Mouse (Mus musculus): ENCODE results near the gene Dnm2.

Gene Dnm2

DNA sequence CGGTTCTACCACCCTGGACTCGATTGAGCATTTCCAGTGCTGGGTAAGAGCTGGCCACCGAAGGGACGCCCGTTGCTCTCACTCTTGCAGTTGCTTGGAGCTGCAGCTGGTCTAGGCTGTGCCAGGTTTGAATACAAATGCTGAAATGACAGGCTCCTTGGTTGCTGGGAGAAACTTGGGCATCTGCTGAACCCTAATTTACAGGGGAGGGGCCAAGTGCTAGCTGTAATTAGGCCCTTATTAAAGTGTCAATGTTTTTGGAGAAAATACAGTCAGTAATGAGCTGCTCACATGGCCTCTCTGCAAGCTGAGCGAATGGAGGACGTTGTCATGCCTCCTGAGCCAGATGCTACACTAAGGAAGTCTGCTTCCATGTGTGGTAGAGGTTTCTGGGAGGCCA, 6.0 kb downstream of the Dnm2 start:
- DNase-seq (ENCODE audit: low spot score in 2 of 2) = no peak

DNA sequence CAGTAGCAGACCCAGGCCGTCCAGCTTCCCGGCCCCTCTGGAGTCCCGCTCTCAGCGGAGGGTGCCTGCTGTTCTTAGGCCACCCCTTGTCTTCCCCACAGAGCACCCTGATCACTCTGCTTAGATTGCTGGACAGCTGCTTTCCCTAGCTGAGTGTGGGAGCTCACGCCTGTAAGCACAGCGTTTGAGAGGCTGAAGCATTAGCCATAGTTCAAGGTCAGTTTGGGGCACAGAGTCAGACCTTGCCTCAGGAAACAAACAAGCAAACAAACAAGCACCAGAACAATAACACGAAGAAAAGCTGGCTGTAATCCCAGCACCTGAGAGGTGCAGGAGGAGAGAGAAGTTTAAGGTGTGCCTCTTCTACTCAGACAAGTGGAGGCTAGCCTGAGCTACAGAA, 7.4 kb downstream of the Dnm2 start:
- DNase-seq (ENCODE audit: low spot score in 2 of 2) = no peak

DNA sequence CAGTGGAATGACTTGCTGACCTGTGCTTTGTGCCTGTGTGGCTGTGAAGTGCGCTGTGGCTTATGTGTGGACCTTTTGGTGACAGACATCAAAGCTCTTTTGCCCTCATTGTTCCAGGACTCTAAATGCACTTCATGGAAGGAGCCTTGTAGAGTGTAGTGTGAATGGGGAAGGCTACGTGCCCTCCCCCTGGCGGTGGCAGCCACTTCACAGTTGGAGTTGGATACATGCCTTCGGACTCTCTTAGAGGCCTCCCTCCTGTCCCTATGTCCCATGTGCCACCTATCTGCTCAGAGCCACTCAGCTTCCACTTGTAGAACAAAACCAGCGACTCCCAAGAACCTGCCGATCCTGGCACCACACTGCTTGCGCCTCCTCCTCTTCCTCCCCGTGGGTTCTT, 9.1 kb downstream of the Dnm2 start:
- DNase-seq (ENCODE audit: low spot score in 2 of 2) = no peak

DNA sequence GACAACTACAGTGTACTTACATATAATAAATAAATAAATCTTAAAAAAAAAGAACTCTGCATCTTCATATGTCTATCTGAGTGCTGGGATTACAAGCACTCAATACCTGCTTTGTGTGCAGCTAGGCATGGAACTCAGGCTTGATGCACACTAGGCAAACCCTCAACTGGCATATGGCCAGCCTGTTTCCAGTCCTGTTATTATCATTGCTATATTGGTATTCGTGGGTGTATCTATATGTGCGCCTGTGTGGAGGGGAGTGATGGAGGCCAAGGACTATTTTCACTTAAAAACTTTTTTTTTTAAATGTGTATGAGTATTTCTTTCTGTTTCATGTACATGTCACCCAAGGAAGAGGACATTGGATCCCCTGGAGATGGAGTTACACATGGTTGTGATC, 9.7 kb downstream of the Dnm2 start:
- no peak for DNase-seq (ENCODE audit: low spot score in 2 of 2)

DNA sequence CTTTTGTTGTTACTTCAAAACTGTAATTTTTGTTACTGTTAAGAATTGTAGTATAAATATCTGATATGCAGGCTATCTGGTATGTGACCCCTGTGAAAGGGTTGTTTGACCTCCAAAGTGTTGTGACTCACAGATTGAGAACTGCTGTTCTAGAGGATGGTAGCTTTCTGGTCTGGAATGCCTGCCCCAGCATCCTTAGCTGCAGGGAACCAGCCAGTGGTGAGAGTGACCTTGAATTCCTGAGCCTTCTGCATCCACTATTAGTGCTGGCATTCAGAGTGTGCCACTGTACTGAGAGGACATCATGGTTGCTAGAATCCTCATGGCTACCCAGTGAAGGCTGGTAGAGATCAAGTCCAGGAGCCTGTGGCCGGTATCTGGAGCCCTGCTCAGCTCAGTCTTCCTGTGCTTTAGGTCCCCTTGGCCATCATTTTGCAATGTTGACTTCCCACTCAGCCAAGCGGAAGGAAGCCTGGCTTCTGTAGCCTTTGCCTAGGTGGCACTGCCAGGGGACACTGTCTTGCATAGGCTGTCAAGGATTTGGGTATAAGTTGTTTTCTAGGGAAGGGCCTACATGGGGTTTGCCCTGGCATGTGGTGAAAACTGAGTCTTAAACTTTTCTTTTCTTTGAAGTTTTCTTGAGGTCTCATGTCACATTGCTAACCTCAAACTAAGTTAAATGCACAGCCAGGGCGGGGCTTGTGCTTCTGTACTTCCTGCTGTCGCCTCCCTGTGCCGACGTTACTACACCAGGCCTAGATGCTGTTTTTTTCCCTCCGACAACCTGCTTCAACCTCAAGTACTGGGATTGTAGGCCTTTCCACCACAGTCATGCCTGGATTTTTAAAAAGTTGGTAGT, 11.3 kb downstream of the Dnm2 start:
- peak; percentile 70 to 74 for DNase-seq (ENCODE audit: low spot score in 2 of 2)

DNA sequence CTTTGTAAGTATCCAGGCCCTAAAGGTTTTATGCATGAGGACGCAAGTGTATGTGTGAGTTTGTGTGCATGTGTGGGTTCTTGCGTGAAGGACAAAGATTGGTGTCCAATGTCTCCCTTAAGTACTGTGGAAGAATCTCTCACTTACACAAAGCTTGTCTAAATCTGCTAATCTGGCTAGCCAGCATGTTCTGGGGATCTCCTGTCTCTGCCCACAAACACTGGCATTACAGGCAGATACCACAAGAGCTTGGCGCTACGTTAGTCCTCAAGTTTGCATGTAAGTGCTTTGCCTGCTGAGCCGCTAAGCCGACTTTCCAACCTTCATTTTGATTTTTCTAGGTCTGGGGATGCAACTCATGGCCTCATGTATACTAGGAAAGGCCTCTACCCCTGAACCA, 12.9 kb downstream of the Dnm2 start:
- no peak for DNase-seq (ENCODE audit: low spot score in 2 of 2)

DNA sequence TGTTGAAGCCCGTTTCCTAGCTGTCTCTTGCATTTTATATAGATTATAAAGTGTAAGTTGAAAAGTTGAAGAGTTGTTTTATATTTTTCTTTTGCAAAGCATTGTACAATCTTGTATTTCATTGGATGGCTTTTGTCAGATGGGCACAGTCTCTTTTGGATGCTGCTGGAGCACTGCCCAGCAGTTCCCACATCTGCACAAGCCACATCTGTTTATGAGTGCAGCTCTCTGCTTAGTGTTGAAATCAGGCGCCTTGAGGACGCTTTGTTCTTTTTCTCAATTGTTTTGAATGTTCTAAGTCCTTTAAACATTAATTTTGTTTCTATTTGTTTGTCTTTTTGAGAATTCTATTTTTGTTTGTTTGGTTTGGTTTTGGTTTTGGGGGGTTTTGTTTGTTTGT, 13.5 kb downstream of the Dnm2 start:
- no peak for DNase-seq (ENCODE audit: low spot score in 2 of 2)

DNA sequence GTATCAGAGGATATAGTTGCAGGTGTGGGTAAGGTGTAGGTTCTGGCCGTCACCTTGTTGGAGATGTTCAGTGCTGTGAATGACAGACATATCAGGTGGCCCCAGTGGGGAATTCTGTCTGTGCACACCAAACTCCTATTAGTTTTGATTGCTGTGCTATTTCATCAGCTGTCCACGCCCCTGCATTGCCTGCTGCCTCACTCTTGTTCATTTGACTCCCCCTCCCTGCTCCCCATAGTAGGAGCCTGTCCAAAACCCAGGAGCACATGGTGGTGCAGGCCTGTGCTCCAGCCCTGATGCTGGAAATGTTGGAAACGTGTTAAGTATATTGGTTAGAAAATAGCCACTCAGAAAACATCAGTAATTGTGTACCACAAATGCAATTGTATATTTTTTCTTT, 14.7 kb downstream of the Dnm2 start:
- no peak for DNase-seq (ENCODE audit: low spot score in 2 of 2)

DNA sequence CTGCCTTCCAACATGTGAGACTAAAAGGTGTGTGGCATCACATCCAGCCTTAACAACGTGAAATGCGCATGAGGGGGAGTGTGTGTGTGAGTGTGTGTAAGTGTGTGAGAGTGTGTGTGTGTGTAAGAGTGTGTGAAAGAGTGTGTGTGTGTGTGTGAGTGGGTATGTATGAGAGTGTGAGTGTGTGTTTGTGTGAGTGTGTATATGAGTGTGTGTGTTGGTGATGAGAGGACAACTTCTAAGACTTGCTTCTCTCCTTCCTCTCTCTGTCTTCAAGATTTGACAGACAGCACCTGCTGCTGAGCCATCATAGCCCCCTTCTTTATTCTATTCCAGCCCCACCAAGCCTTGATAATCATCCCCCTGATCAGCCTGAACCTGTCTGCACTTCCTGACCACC, 15.2 kb downstream of the Dnm2 start:
- no peak for DNase-seq (ENCODE audit: low spot score in 2 of 2)

DNA sequence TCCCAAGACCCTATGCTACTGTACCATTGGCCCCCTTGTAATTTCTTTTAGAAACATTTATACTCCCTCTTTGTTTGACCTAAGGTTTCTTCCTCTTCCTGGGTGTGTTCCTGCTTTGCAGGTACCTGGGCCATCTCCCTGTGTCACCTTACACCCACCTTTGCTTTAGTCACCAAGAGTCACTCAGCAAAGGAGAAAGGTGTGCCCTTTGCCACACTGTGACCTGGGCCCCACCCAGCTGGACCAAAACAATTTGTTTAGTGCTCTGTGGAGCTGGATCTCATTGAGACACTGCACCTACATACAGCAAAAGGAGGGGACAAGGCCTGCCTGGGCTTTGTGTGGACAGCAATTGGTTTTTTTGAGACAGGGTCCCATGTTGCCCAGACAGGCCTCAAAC, 15.7 kb downstream of the Dnm2 start:
- no peak for DNase-seq (ENCODE audit: low spot score in 2 of 2)

DNA sequence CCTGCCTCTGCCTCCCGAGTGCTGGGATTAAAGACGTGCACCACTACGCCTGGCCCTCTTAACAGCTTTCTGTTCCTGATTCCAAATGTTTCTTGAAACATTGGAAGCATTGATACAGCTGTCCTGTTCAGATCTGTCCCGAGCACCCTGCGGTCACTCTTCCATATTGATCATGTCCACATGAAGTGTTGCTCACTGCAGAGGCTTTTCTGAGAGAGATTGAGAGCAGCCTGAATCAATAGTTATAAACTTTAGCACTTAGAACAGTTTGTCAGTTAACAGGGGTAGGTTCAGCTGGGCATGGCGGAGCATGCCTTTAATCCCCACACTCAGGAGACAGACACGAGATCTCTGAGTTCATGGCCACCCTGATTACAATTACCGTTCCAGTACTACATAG, 19.1 kb downstream of the Dnm2 start:
- no peak for DNase-seq (ENCODE audit: low spot score in 2 of 2)

DNA sequence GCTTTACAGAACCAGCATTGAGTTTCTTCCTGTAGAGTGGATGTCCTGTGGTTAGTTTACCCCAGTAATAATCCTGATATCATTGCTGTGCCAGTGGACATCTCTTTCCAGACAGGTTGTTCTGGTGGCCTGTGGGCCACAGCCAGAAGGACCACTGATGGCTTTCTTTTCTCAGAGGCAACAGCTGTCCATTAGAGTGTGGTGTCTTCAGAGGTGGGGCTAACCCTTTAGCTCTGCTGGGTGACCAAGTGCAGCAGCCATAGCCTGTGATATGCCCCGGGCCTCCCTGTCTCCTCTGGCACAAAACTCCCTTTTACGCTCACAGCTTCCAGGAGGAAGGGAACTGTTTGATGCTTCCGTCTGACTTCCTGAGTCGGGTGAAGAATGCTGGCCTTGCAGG, 19.9 kb downstream of the Dnm2 start:
- DNase-seq (ENCODE audit: low spot score in 2 of 2) = no peak

DNA sequence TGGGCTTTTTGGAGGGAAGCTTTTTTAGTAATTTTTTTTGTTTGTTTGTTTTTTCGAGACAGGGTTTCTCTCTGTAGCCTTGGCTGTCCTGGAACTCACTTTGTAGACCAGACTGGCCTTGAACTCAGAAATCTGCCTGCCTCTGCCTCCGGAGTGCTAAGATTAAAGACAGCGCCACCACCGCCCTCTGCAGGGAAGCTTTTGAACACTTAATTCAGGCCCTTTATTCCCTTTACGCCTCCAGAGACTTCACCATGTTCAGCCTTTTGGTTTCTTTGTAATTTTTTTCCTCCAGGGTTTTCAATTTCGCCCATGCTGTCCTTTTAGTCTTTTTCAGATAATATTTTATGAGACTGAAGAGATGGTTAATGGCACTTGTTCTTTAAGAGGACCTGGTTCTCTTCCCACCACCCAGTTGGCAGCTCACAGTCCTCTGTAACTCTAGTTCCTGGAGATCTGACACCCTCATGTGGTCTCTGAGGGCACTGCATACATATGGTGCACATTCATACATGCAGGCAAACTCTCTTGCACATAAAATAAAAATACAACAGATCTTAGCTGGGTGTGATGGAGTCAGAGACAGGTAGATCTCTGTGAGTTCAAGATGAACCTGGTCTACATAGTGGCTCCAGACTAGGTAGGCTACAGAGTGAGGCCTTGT, 20.5 kb downstream of the Dnm2 start:
- no peak for DNase-seq (ENCODE audit: low spot score in 2 of 2)

DNA sequence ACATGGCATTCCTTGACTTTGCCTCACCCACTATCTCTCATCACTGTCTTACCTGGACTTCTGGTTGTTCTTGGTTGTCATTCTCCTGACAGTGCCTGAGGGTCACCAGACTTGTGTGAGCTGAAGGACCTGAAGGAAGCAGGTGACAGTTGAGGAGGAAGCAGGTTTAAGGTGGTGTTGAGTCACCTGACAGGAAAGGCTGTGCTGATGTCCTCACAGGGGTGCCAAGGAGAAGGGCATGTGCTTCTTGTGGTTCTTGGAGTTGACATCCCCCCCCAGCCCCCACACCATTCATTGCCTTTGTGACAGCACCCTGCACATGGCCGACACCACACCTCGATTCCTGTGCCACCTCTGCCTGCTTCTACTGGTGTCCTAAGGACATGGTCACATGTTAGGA, 23.1 kb downstream of the Dnm2 start:
- no peak for DNase-seq (ENCODE audit: low spot score in 2 of 2)

DNA sequence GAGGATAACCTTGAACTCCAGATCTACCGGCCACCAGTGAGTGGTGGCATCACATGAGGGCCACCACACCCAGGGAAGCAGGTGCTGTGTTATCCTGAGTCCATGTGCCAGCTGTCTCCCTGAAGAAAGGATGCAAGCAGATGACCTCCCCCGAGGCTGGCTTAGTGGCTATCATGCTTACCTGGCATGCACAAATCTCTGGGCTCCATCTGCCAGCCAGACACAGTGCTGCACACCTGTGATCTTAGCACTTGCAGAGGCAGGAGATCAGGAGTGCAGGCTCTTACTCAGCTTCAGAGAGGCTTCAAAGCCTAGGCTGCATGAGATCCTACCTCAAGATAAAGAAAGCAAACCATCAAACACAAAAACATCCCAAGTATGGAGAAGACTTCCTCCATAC, 25.0 kb downstream of the Dnm2 start:
- DNase-seq (ENCODE audit: low spot score in 2 of 2) = peak in 1 of 2 experiments; percentile 35

DNA sequence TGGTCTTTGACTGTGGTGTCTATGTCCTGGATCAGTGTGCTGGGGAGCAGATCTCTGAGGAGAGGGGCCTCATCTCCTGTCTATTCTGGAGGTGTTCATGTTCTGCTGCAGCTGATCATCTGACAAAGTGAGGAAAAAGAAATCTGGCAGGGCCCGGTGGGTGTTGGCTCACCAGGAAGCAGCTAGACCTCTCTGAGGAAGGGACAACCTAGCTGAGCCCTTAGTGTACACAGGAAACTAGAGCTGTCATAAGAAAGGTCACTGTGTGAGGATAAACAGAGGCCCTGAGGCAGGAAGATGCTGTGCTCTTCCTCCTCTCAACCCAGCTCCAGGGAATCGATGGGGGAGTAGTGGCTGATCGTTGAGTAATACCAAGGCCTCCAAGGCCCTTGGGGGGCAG, 25.6 kb downstream of the Dnm2 start:
- no peak for DNase-seq (ENCODE audit: low spot score in 2 of 2)

DNA sequence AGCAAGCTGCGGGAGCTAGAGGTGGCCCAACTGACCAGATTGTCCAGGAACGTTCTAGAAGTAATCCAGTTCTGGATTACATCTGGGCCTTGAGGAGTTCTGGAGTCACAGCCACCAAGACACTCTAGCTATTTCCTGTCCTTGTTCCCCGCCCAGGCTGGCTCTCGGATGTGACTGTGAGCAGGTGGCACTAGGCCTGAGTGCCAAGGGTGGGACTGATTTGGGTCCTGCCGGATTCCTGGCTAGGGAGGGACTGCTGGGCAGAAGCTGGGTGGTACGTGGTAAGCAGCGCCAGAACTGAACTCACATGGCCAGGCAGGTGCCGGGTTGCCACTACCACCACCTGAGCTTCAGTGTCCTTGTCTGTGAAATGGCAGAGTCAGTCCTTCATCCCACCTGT, 26.7 kb downstream of the Dnm2 start:
- no peak for DNase-seq (ENCODE audit: low spot score in 2 of 2)

DNA sequence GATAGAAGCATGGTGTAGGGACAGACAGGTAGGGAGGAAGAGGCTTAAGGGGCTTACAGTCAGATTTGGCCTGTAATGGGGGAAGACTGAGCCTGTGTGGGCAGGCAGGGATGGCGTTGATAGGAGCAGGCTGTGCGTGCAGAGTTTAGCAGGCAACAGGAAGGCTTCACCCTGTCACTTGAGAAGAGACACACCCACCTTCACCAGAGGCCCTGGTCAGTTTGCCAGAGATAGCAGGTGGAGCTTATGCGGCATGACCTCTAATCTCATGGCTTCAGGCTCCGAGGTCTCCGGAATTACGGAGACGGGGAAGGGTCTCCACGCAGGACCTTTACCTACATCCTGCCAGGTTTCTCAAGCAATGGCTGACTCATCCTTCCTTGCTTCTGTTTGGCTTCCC, 27.2 kb downstream of the Dnm2 start:
- DNase-seq (ENCODE audit: low spot score in 2 of 2) = no peak

DNA sequence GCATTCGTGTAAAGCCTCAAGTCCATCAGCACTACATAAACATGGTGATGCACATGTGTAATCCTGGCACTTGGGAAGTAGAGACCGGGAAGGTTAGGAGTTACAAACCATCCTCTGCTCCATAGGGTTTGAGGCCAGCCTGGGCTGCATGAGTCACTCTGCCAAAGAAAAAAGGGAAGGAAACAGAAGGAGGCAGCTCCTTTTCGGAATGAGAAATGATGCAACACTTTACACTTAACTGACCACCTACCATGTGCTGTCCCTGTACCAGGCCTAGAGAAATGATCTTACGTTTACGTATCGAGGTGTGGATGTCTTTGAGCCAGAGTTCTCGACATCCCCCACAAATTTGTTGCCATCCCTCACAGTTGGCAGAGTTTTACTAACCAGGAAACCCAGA, 28.3 kb downstream of the Dnm2 start:
- no peak for DNase-seq (ENCODE audit: low spot score in 2 of 2)

DNA sequence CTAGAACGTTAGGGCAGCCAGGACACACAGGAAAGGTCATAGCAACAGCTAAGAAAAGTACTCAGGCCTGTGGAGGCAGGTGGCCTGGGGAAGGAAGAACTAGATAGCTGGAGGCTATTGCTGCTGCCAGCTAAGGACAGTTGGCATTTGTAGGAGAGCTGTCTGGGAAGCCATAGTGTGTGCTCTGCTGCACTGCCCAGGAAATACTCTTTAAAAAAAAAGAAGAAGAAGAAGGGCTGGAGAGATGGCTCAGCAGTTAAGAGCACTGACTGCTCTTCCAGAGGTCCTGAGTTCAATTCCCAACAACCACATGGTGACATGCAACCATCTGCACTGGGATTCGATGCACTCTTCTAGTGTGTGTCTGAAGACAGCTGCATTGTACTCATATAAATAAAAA, 28.8 kb downstream of the Dnm2 start:
- DNase-seq (ENCODE audit: low spot score in 2 of 2) = no peak

DNA sequence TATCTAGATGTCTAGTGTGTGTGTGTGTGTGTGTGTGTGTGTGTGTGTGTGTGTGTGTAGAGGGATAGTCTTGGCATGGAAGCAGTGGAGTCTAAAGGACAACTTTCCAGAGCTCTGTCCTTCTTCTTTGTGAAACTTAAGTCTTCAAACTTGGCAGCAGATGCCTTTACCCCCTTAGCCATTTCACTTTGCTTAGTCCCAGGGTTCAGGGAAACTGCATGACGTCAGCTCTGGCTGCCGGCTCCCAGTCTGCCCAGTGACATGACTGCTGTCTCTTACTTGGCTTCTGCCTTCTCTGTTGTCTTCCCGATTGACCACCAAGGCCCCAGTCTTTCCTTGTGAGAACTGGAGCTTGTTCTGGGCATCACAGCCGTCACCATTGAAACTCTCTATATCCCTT, 29.8 kb downstream of the Dnm2 start:
- DNase-seq (ENCODE audit: low spot score in 2 of 2) = no peak

DNA sequence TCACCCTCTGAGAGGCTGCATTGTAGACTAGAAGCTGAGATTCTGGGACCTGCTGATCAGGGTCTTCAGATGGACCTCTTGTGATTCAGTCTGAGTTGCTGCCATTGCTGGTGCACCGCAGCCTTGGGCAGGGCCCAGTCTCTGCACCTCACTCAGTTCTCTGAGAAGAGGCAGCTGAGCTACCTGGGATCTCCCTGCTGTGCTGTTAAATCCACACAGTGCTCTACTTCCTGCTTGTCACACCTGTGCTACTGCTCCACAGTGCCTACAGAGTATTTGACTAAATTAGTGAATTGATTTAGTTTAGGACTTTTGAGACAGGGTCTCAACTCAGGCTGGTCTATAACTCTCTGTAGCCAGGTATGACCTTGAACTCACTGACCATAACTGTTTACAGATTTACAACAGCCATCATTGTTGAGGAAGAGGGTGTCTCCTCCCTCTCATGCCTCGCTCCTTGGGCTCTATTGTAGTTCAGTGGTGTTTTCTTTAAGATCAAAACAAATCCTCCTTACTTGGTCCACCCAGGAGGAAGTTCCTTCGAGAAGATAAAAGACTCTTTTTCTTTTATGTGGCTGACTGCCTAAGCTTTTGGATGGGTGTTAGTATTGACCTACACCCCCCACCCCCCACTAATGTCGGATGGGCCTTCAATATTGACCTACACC, 30.5 kb downstream of the Dnm2 start:
- no peak for DNase-seq (ENCODE audit: low spot score in 2 of 2)

All from thymus, postnatal 10 days (tissue).